Mouse (Mus musculus) midbrain, embryonic 12.5 days (tissue): ENCODE results near the gene Ap1m1. TPM values are rescaled to one million over a fixed set of nuclear protein-coding genes. Genes with fewer than 3 reads are reported as not detected.

Experiments used
- ATAC-seq: fragments of 200-750 bp; cut with Nextera tagmentation; 2 replicates; pipeline ENCODE4 v1.8.0; 2017; ENCODE audit warnings: low read depth, moderate TSS enrichment, moderate library complexity; ENCODE audit not compliant: low FRiP score
- H3K27ac ChIP-seq: fragments of 300-500 bp; sonication (generic); replicated peaks from 2 replicates; pipeline ENCODE4 v1.5.1; 2016; ENCODE audit warnings: mild to moderate bottlenecking
- H3K27me3 ChIP-seq: fragments of 300-500 bp; sonication (generic); 2 replicates; pipeline ENCODE4 v1.6.1; 2016; ENCODE audit warnings: mild to moderate bottlenecking
- H3K36me3 ChIP-seq: fragments of 300-500 bp; sonication (generic); 2 replicates; pipeline ENCODE4 v1.6.1; 2016
- H3K4me1 ChIP-seq: fragments of 300-500 bp; sonication (generic); 2 replicates; pipeline ENCODE4 v1.6.1; 2016
- H3K4me2 ChIP-seq: fragments of 300-500 bp; sonication (generic); replicated peaks from 2 replicates; pipeline ENCODE4 v1.6.1; 2016; ENCODE audit warnings: mild to moderate bottlenecking, moderate library complexity
- H3K4me3 ChIP-seq: fragments of 300-500 bp; sonication (generic); 2 replicates; pipeline ENCODE4 v1.5.1; 2016; ENCODE audit warnings: mild to moderate bottlenecking
- H3K9ac ChIP-seq: fragments of 300-500 bp; sonication (generic); replicated peaks from 2 replicates; pipeline ENCODE4 v1.6.1; 2016; ENCODE audit warnings: mild to moderate bottlenecking, moderate library complexity
- H3K9me3 ChIP-seq: fragments of 300-500 bp; sonication (generic); 2 replicates; pipeline ENCODE4 v1.6.1; 2016; ENCODE audit warnings: mild to moderate bottlenecking
- WGBS: fragments of 180-500 bp; shearing (Covaris S2); methylation state at CpG from one replicate; pipeline ENCODE4 v1.1.7; 2016; 5-methylcytosine and 5-hydroxymethylcytosine counted together
- polyA plus RNA-seq: library from polyadenylated mRNA; unstranded; fragments of >200 nt; fragmentation: Nextera tagmentation; extraction: Ambion mirVana; gene quantifications from 2 replicates; pipeline ENCODE4 v1.2.1, GENCODE M21; 2016

Gene Ap1m1
- polyA plus RNA-seq, 1 experiment from 2014 or later = 211 TPM

- Histone ChIP-seq H3K9ac (no peak overlapping the region), H3K4me1 (no peaks in the 10 kb centered on the region), H3K4me2 (no peak overlapping the region), H3K4me3 (no peak overlapping the region), H3K36me3 (no peaks in the 10 kb centered on the region), H3K9me3 (no peaks in the 10 kb centered on the region), H3K27ac (no peak overlapping the region), H3K27me3 (no peaks in the 10 kb centered on the region)
- 89% methylated on average over 1 of the region's 1 CpGs for WGBS
- ATAC-seq = no peak
These were observed 59.1 kb downstream of the Ap1m1 start for GRCm38 (mm10) chr8:72298928-72299327.

GRCm38 (mm10) chr8:72300654-72301400 is 61.0 kb downstream of the Ap1m1 start:
- Histone ChIP-seq H3K4me2 (no peak overlapping the region), H3K4me3 (no peak overlapping the region), H3K9ac (no peak overlapping the region), H3K9me3 (no peaks in the 10 kb centered on the region), H3K36me3 (no peaks in the 10 kb centered on the region), H3K27me3 (no peaks in the 10 kb centered on the region), H3K27ac (no peak overlapping the region), H3K4me1 (no peaks in the 10 kb centered on the region)
- no peak for ATAC-seq
- WGBS = 82% methylated on average over 9 of the region's 9 CpGs

- Histone ChIP-seq H3K9me3 (no peaks in the 10 kb centered on the region), H3K27me3 (no peaks in the 10 kb centered on the region), H3K27ac (no peak overlapping the region), H3K4me2 (no peak overlapping the region), H3K36me3 (no peaks in the 10 kb centered on the region), H3K4me3 (no peak overlapping the region), H3K9ac (no peak overlapping the region), H3K4me1 (no peaks in the 10 kb centered on the region)
- WGBS = 84% methylated on average over 5 of the region's 5 CpGs
- ATAC-seq = no peak
These were observed 61.7 kb downstream of the Ap1m1 start for GRCm38 (mm10) chr8:72301497-72301896.

GRCm38 (mm10) chr8:72302986-72303612 is 63.3 kb downstream of the Ap1m1 start:
- no peaks in the 10 kb centered on the region for H3K27me3 ChIP-seq
- no peak overlapping the region for H3K9ac ChIP-seq
- H3K27ac ChIP-seq = no peak overlapping the region
- no peaks in the 10 kb centered on the region for H3K36me3 ChIP-seq
- no peaks in the 10 kb centered on the region for H3K9me3 ChIP-seq
- WGBS = 83% methylated on average over 8 of the region's 8 CpGs
- ATAC-seq = no peak
- H3K4me1 ChIP-seq = no peaks in the 10 kb centered on the region
- no peak overlapping the region for H3K4me2 ChIP-seq
- no peak overlapping the region for H3K4me3 ChIP-seq

GRCm38 (mm10) chr8:72303633-72304032 is 63.8 kb downstream of the Ap1m1 start:
- ATAC-seq = no peak
- no peaks in the 10 kb centered on the region for H3K9me3 ChIP-seq

GRCm38 (mm10) chr8:72305210-72305905 is 65.5 kb downstream of the Ap1m1 start, which contains the start of gene Gm10282:
Gene Gm10282, minus strand, starts transcription at chr8:72305260.
- Histone ChIP-seq H3K27me3 (no peaks in the 10 kb centered on the region), H3K9me3 (no peaks in the 10 kb centered on the region), H3K9ac (no peak within 1 kb of the TSS), H3K4me1 (0 out of 2 replicates have a peak, but pooled peaks cover 4% of the 10 kb centered on the region), H3K4me3 (no peak within 1 kb of the TSS), H3K4me2 (no peak within 1 kb of the TSS), H3K36me3 (no peaks in the 10 kb centered on the region), H3K27ac (no peak within 1 kb of the TSS)
- 80% methylated on average over 16 of the region's 16 CpGs for WGBS
- ATAC-seq = no peak

More at GRCm38 (mm10) chr8:72303633-72304032, 63.8 kb downstream of the Ap1m1 start:
- Histone ChIP-seq H3K9ac (no peak overlapping the region), H3K27ac (no peak overlapping the region), H3K4me1 (0 out of 2 replicates have a peak, but pooled peaks cover 4% of the 10 kb centered on the region), H3K36me3 (no peaks in the 10 kb centered on the region), H3K4me2 (no peak overlapping the region), H3K4me3 (no peak overlapping the region), H3K27me3 (no peaks in the 10 kb centered on the region)
- 68% methylated on average over 8 of the region's 8 CpGs for WGBS

- no peak overlapping the region for H3K27ac ChIP-seq
- no peaks in the 10 kb centered on the region for H3K9me3 ChIP-seq
- WGBS = 93% methylated on average over 5 of the region's 5 CpGs
- H3K4me1 ChIP-seq = peaks cover 9% of the 10 kb centered on the region; the same call in 1 of the 2 replicates
- no peaks in the 10 kb centered on the region for H3K27me3 ChIP-seq
- H3K36me3 ChIP-seq = no peaks in the 10 kb centered on the region
- no peak overlapping the region for H3K4me2 ChIP-seq
- no peak for ATAC-seq
- no peak overlapping the region for H3K4me3 ChIP-seq
- no peak overlapping the region for H3K9ac ChIP-seq
These were observed 67.1 kb downstream of the Ap1m1 start for GRCm38 (mm10) chr8:72306913-72307312.

Other genes with a start within 250 kb of the Ap1m1 start
- gene Cyp4f18, start 230.4 kb upstream of the Ap1m1 start, polyA plus RNA-seq = 0.63 and 1.2 TPM in 2 replicates
- not detected in 2 replicates for gene Olfr372, start 198.8 kb upstream of the Ap1m1 start, polyA plus RNA-seq
- not detected in 2 replicates for gene Olfr373, start 156.8 kb upstream of the Ap1m1 start, polyA plus RNA-seq
- gene Olfr374, start 133.0 kb upstream of the Ap1m1 start, polyA plus RNA-seq = not detected in 2 replicates
- gene Tpm4, start 105.0 kb upstream of the Ap1m1 start, polyA plus RNA-seq = 415 and 450 TPM in 2 replicates
- gene Rab8a, start 78.8 kb upstream of the Ap1m1 start, polyA plus RNA-seq = 113 and 122 TPM in 2 replicates
- not detected in 2 replicates for gene Hsh2d, start 50.4 kb upstream of the Ap1m1 start, polyA plus RNA-seq
- gene Cib3, start 27.2 kb upstream of the Ap1m1 start, polyA plus RNA-seq = 0.13 TPM in 1 of 2 replicates, not detected in the other
- gene Gm11034, start 26.4 kb upstream of the Ap1m1 start, polyA plus RNA-seq = not detected in 2 replicates
- 87.2 and 89.6 TPM in 2 replicates for gene Fam32a, start 20.3 kb upstream of the Ap1m1 start, polyA plus RNA-seq
- 25.7 and 32.3 TPM in 2 replicates for gene Gm10282, start 65.2 kb downstream of the Ap1m1 start, polyA plus RNA-seq
- gene Klf2, start 79.0 kb downstream of the Ap1m1 start, polyA plus RNA-seq = 8.8 and 9.2 TPM in 2 replicates
- 72.9 and 73.2 TPM in 2 replicates for gene Eps15l1, start 181.4 kb downstream of the Ap1m1 start, polyA plus RNA-seq
- 1.4 and 1.7 TPM in 2 replicates for gene Calr3, start 203.9 kb downstream of the Ap1m1 start, polyA plus RNA-seq
- gene 1700030K09Rik, start 203.9 kb downstream of the Ap1m1 start, polyA plus RNA-seq = 16.4 and 18.2 TPM in 2 replicates
- gene Cherp, start 235.2 kb downstream of the Ap1m1 start, polyA plus RNA-seq = 76.6 and 82.8 TPM in 2 replicates